In the genomic region with DNA sequence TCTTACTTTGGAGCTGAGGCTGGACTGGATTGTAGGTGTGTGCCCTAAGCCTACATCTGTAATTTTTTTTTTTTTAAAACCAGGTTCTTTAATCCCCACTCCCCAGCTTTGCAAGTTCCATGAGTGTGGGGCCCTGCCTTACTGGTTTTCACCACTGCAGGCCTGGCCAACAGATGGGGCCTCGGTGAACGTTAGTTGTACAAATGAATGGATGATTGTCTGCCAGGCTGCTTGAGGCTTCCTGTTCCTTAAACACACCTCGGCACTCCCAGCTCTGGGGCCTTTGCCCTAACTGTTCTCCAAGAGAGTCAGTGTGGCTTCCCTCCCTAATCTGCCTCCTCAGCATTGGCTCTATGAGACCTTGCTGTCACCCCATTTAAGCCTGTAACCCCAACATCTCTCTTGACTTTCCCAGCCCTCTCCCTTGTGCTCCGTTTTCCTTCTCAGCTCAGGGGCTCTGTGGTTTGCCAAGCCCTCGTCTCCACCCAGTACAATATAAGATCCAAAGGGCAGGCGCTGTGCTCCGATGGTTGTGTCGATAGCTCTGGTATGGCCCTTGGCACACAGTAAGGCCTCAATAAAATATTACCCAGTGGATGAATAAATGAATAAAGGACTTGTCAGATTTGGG, we compare ENCODE assay signal across 9 mouse cellular contexts. TPM values are rescaled to one million over a fixed set of nuclear protein-coding genes. Genes with fewer than 3 reads are reported as not detected.
A peak's percentile ranks its signal among the peaks of the same experiment; 100 is the strongest.
DNase-seq lines count a peak whose midpoint lies in the region; ATAC-seq and TF ChIP-seq lines count a peak whose summit lies in the region.
"Had no signal": no experiment of that assay in that cellular context is flagged by ENCODE, and none has a peak within 500 bp of the region (broad histone marks: within the 10 kb centered on the region; RNA-seq: fewer than 3 reads in every experiment).

No protein-coding gene starts in this region.

- no peak for TF ChIP-seq CTCF in midbrain, postnatal 0 days (IDR thresholded peaks at IDR 0.05)

- peak overlapping the region; percentile 17; the same call in 1 of the 2 replicates for H3K4me3 ChIP-seq in heart, embryonic 13.5 days
- H3K4me3 ChIP-seq in embryonic facial prominence, embryonic 15.5 days (replicated peaks) = peak overlapping the region; percentile 15
- 0 out of 2 replicates have a peak overlapping the region, but pooled peaks have one; percentile 4 for H3K4me3 ChIP-seq in kidney, embryonic 15.5 days (replicated peaks)
- peak overlapping the region; percentile 9 for H3K4me3 ChIP-seq in midbrain, postnatal 0 days (ENCODE audit: low read depth, low read length)
- no peak overlapping the region for H3K4me3 ChIP-seq in heart, embryonic 10.5 days
- H3K4me3 ChIP-seq: erythroblast, embryonic 14.5 days had no signal

- H3K4me1 ChIP-seq in heart, embryonic 13.5 days = peaks cover 72% of the 10 kb centered on the region
- H3K4me1 ChIP-seq in embryonic facial prominence, embryonic 15.5 days = peaks cover 65% of the 10 kb centered on the region
- peaks cover 89% of the 10 kb centered on the region for H3K4me1 ChIP-seq in kidney, embryonic 15.5 days
- peaks cover 31% of the 10 kb centered on the region for H3K4me1 ChIP-seq in midbrain, postnatal 0 days (ENCODE audit: insufficient read depth, low read length)
- H3K4me1 ChIP-seq in heart, embryonic 10.5 days = peaks cover 44% of the 10 kb centered on the region

- DNase-seq in heart, adult 9 months (ENCODE audit: low spot score in 2 of 2) = no peak
- no peak for DNase-seq in midbrain, postnatal 0 days (ENCODE audit: low spot score)
- DNase-seq in B cell, adult 2 months = no peak
- DNase-seq in cerebellum, adult 11 months = no peak
- no peak for DNase-seq in heart, embryonic 10.5 days (ENCODE audit: low spot score)

- H3K36me3 ChIP-seq in heart, embryonic 13.5 days = no peaks in the 10 kb centered on the region
- no peaks in the 10 kb centered on the region for H3K36me3 ChIP-seq in embryonic facial prominence, embryonic 15.5 days
- H3K36me3 ChIP-seq in kidney, embryonic 15.5 days = no peaks in the 10 kb centered on the region
- H3K36me3 ChIP-seq in midbrain, postnatal 0 days (ENCODE audit: insufficient read depth, low read length) = no peaks in the 10 kb centered on the region
- H3K36me3 ChIP-seq in heart, embryonic 10.5 days = no peaks in the 10 kb centered on the region

- peak overlapping the region; percentile 94 for H3K4me2 ChIP-seq in heart, embryonic 13.5 days
- H3K4me2 ChIP-seq in embryonic facial prominence, embryonic 15.5 days (replicated peaks) = peak overlapping the region; percentile 68
- peak overlapping the region; percentile 77 for H3K4me2 ChIP-seq in kidney, embryonic 15.5 days
- peak overlapping the region; percentile 65 for H3K4me2 ChIP-seq in midbrain, postnatal 0 days (ENCODE audit: low read depth, low read length, poor library complexity, severe bottlenecking)

- no peaks in the 10 kb centered on the region; the same call in 1 of the 2 replicates for H3K27me3 ChIP-seq in heart, embryonic 13.5 days (replicated peaks)
- no peaks in the 10 kb centered on the region for H3K27me3 ChIP-seq in embryonic facial prominence, embryonic 15.5 days
- H3K27me3 ChIP-seq in kidney, embryonic 15.5 days = no peaks in the 10 kb centered on the region
- H3K27me3 ChIP-seq in midbrain, postnatal 0 days (ENCODE audit: insufficient read depth, low read length) = no peaks in the 10 kb centered on the region
- H3K27me3 ChIP-seq in heart, embryonic 10.5 days (ENCODE audit: insufficient read depth, poor library complexity, severe bottlenecking) = no peaks in the 10 kb centered on the region

- peak overlapping the region; percentile 34; the same call in 1 of the 2 replicates for H3K9ac ChIP-seq in heart, embryonic 13.5 days
- H3K9ac ChIP-seq in embryonic facial prominence, embryonic 15.5 days = peak overlapping the region; percentile 15; the same call in 1 of the 2 replicates
- H3K9ac ChIP-seq in kidney, embryonic 15.5 days = 0 out of 2 replicates have a peak overlapping the region, but pooled peaks have one; percentile 21
- H3K9ac ChIP-seq in midbrain, postnatal 0 days (replicated peaks; ENCODE audit: low read length, poor library complexity, severe bottlenecking) = peak overlapping the region; percentile 39; the same call in 1 of the 2 replicates

- WGBS in heart, embryonic 13.5 days = 58% methylated on average over 8 of the region's 8 CpGs
- 30% methylated on average over 8 of the region's 8 CpGs for WGBS in embryonic facial prominence, embryonic 15.5 days
- 47% methylated on average over 8 of the region's 8 CpGs for WGBS in kidney, embryonic 15.5 days
- 44% methylated on average over 8 of the region's 8 CpGs for WGBS in midbrain, postnatal 0 days
- WGBS in heart, embryonic 10.5 days = 67% methylated on average over 8 of the region's 8 CpGs

- H3K27ac ChIP-seq in heart, embryonic 13.5 days (replicated peaks) = 0 out of 2 replicates have a peak overlapping the region, but pooled peaks have one; percentile 9
- H3K27ac ChIP-seq in embryonic facial prominence, embryonic 15.5 days (replicated peaks) = peak overlapping the region; percentile 49
- 0 out of 2 replicates have a peak overlapping the region, but pooled peaks have one; percentile 20 for H3K27ac ChIP-seq in kidney, embryonic 15.5 days
- no peak overlapping the region for H3K27ac ChIP-seq in midbrain, postnatal 0 days (ENCODE audit: low read depth, low read length)
- no peak overlapping the region for H3K27ac ChIP-seq in heart, embryonic 10.5 days

- ATAC-seq in heart, embryonic 13.5 days (ENCODE audit: extremely low read depth, insufficient number of reproducible peaks, low FRiP score, low TSS enrichment) = no peak
- no peak for ATAC-seq in embryonic facial prominence, embryonic 15.5 days (ENCODE audit: insufficient number of reproducible peaks, low FRiP score, low TSS enrichment, low read depth)
- no peak for ATAC-seq in kidney, embryonic 15.5 days (replicated peaks; ENCODE audit: low FRiP score)
- no peak for ATAC-seq in midbrain, postnatal 0 days (ENCODE audit: low FRiP score)

- H3K9me3 ChIP-seq in heart, embryonic 13.5 days = no peaks in the 10 kb centered on the region
- H3K9me3 ChIP-seq in embryonic facial prominence, embryonic 15.5 days (replicated peaks) = no peaks in the 10 kb centered on the region
- H3K9me3 ChIP-seq in kidney, embryonic 15.5 days (replicated peaks) = no peaks in the 10 kb centered on the region
- no peaks in the 10 kb centered on the region for H3K9me3 ChIP-seq in midbrain, postnatal 0 days (ENCODE audit: low read length)
- H3K9me3 ChIP-seq in heart, embryonic 10.5 days = no peaks in the 10 kb centered on the region

RNA-seq across cellular contexts. Expression of gene Cnnm4, which starts 4.2 kb away (rescaled TPM):
- 6.3 and 6.7 TPM in 2 replicates for polyA plus RNA-seq in heart, embryonic 13.5 days (2015; fragmentation: Nextera tagmentation; extraction: Ambion mirVana)
- polyA plus RNA-seq in embryonic facial prominence, embryonic 15.5 days (2015; fragmentation: Nextera tagmentation; extraction: Ambion mirVana) = 15.0 and 15.8 TPM in 2 replicates
- 12.3 and 12.4 TPM in 2 replicates for polyA plus RNA-seq in kidney, embryonic 15.5 days (2015; fragmentation: Nextera tagmentation; extraction: Ambion mirVana)
- 15.6 and 16.8 TPM in 2 replicates for total RNA-seq in midbrain, postnatal 0 days (2014; rRNA removed)
- 10.6 and 11.0 TPM in 2 replicates for polyA plus RNA-seq in midbrain, postnatal 0 days (2015; fragmentation: Nextera tagmentation; extraction: Ambion mirVana)
- polyA plus RNA-seq in heart, embryonic 10.5 days (2016; fragmentation: Nextera tagmentation; extraction: Ambion mirVana) = 7.1 and 8.6 TPM in 2 replicates

RNA-seq across cellular contexts. Expression of gene Lman2l, which starts 30.5 kb away (rescaled TPM):
- polyA plus RNA-seq in heart, embryonic 13.5 days (2015; fragmentation: Nextera tagmentation; extraction: Ambion mirVana) = 44.2 and 49.5 TPM in 2 replicates
- 45.9 and 52.0 TPM in 2 replicates for polyA plus RNA-seq in embryonic facial prominence, embryonic 15.5 days (2015; fragmentation: Nextera tagmentation; extraction: Ambion mirVana)
- polyA plus RNA-seq in kidney, embryonic 15.5 days (2015; fragmentation: Nextera tagmentation; extraction: Ambion mirVana) = 55.7 and 57.7 TPM in 2 replicates
- 25.9 and 26.4 TPM in 2 replicates for total RNA-seq in midbrain, postnatal 0 days (2014; rRNA removed)
- 40.0 and 40.7 TPM in 2 replicates for polyA plus RNA-seq in midbrain, postnatal 0 days (2015; fragmentation: Nextera tagmentation; extraction: Ambion mirVana)
- polyA plus RNA-seq in heart, embryonic 10.5 days (2016; fragmentation: Nextera tagmentation; extraction: Ambion mirVana) = 53.7 and 57.8 TPM in 2 replicates

RNA-seq across cellular contexts. Expression of gene Cnnm3, which starts 36.1 kb away (rescaled TPM):
- 2.0 and 2.4 TPM in 2 replicates for polyA plus RNA-seq in heart, embryonic 13.5 days (2015; fragmentation: Nextera tagmentation; extraction: Ambion mirVana)
- 3.8 and 4.3 TPM in 2 replicates for polyA plus RNA-seq in embryonic facial prominence, embryonic 15.5 days (2015; fragmentation: Nextera tagmentation; extraction: Ambion mirVana)
- 3.7 and 4.0 TPM in 2 replicates for polyA plus RNA-seq in kidney, embryonic 15.5 days (2015; fragmentation: Nextera tagmentation; extraction: Ambion mirVana)
- total RNA-seq in midbrain, postnatal 0 days (2014; rRNA removed) = 32.9 and 40.8 TPM in 2 replicates
- polyA plus RNA-seq in midbrain, postnatal 0 days (2015; fragmentation: Nextera tagmentation; extraction: Ambion mirVana) = 4.3 and 5.2 TPM in 2 replicates
- polyA plus RNA-seq in heart, embryonic 10.5 days (2016; fragmentation: Nextera tagmentation; extraction: Ambion mirVana) = 1.5 and 2.5 TPM in 2 replicates

Comparison
In these comparisons a context has a peak if more than half of its experiments do, and no peak if none do; other contexts are left out.
1. H3K27ac ChIP-seq: peak in heart, embryonic 13.5 days (single experiment), embryonic facial prominence, embryonic 15.5 days (single experiment) and kidney, embryonic 15.5 days (single experiment); none in midbrain, postnatal 0 days (single experiment) and heart, embryonic 10.5 days (single experiment).
2. Peak in every context shown above with its lines, with median percentiles within 50 percentile points of each other: H3K4me2 ChIP-seq and H3K9ac ChIP-seq.